Mouse (Mus musculus) limb, embryonic 12.5 days (tissue): ENCODE measurements at regions not wholly inside any gene's neighbourhood (a gene's known extent, or its start where the extent isn't known, plus 50 kb on each side); places are given as distances from the start of the nearest gene placed in this dataset.
A peak's percentile ranks its signal among the peaks of the same experiment; 100 is the strongest.

Source experiments
- ATAC-seq: fragments of 200-750 bp; cut with Nextera tagmentation; 2 replicates; pipeline ENCODE4 v1.8.0; 2017; ENCODE audit warnings: low read depth, moderate TSS enrichment; ENCODE audit not compliant: insufficient number of reproducible peaks, insufficient read depth, low FRiP score, low TSS enrichment
- H3K27ac ChIP-seq: fragments of 300-500 bp; sonication (generic); 2 replicates; pipeline ENCODE4 v1.5.1; 2016; ENCODE audit warnings: mild to moderate bottlenecking, moderate library complexity
- H3K27me3 ChIP-seq: fragments of 300-500 bp; sonication (generic); 2 replicates; pipeline ENCODE4 v1.6.1; 2016; ENCODE audit warnings: mild to moderate bottlenecking, moderate library complexity
- H3K36me3 ChIP-seq: fragments of 300-500 bp; sonication (generic); 2 replicates; pipeline ENCODE4 v1.6.1; 2016; ENCODE audit warnings: mild to moderate bottlenecking, moderate library complexity
- H3K4me1 ChIP-seq: fragments of 300-500 bp; sonication (generic); replicated peaks from 2 replicates; pipeline ENCODE4 v1.6.1; 2016
- H3K4me2 ChIP-seq: fragments of 300-500 bp; sonication (generic); 2 replicates; pipeline ENCODE4 v1.6.1; 2016; ENCODE audit warnings: mild to moderate bottlenecking, moderate library complexity
- H3K4me3 ChIP-seq: fragments of 300-500 bp; sonication (generic); replicated peaks from 2 replicates; pipeline ENCODE4 v1.5.1; 2016; ENCODE audit warnings: mild to moderate bottlenecking
- H3K9ac ChIP-seq: fragments of 300-500 bp; sonication (generic); replicated peaks from 2 replicates; pipeline ENCODE4 v1.6.1; 2016; ENCODE audit warnings: mild to moderate bottlenecking, moderate library complexity
- H3K9me3 ChIP-seq: fragments of 300-500 bp; sonication (generic); 2 replicates; pipeline ENCODE4 v1.6.1; 2016; ENCODE audit warnings: mild to moderate bottlenecking, moderate library complexity
- WGBS: fragments of 180-500 bp; shearing (Covaris S2); methylation state at CpG from one replicate; pipeline ENCODE4 v1.1.7; 2016; 5-methylcytosine and 5-hydroxymethylcytosine counted together

- H3K4me3 ChIP-seq: no peak overlapping the region
- H3K27me3 ChIP-seq: 0 out of 2 replicates have a peak, but pooled peaks cover 8% of the 10 kb centered on the region
- no peaks in the 10 kb centered on the region for H3K4me1 ChIP-seq
- H3K36me3 ChIP-seq: no peaks in the 10 kb centered on the region
- 46% methylated on average over 7 of the region's 7 CpGs for WGBS
- H3K27ac ChIP-seq: no peak overlapping the region
- no peak for ATAC-seq
- H3K4me2 ChIP-seq: no peak overlapping the region
- no peak overlapping the region for H3K9ac ChIP-seq
- no peaks in the 10 kb centered on the region for H3K9me3 ChIP-seq
Observed at GRCm38 (mm10) chr2:21044007-21044406, 75.3 kb upstream of the Arhgap21 start.

- 0 out of 2 replicates have a peak, but pooled peaks cover 8% of the 10 kb centered on the region for H3K27me3 ChIP-seq
- no peaks in the 10 kb centered on the region for H3K4me1 ChIP-seq
- WGBS: 69% methylated on average over 4 of the region's 4 CpGs
- H3K36me3 ChIP-seq: no peaks in the 10 kb centered on the region
- H3K9me3 ChIP-seq: no peaks in the 10 kb centered on the region
- no peak overlapping the region for H3K9ac ChIP-seq
- ATAC-seq: no peak
- no peak overlapping the region for H3K4me2 ChIP-seq
- no peak overlapping the region for H3K4me3 ChIP-seq
- H3K27ac ChIP-seq: no peak overlapping the region
Observed at GRCm38 (mm10) chr2:21043302-21043701, 74.6 kb upstream of the Arhgap21 start.

GRCm38 (mm10) chr2:21037607-21038006, 68.9 kb upstream of the Arhgap21 start:
- Histone ChIP-seq H3K4me3 (no peak overlapping the region), H3K9ac (no peak overlapping the region), H3K36me3 (no peaks in the 10 kb centered on the region), H3K27me3 (no peaks in the 10 kb centered on the region), H3K9me3 (no peaks in the 10 kb centered on the region), H3K4me2 (no peak overlapping the region), H3K27ac (no peak overlapping the region), H3K4me1 (0 out of 2 replicates have a peak, but pooled peaks cover 5% of the 10 kb centered on the region)
- no peak for ATAC-seq
- 82% methylated on average over 3 of the region's 3 CpGs for WGBS

- ATAC-seq: no peak
- no peak overlapping the region for H3K4me3 ChIP-seq
- 0 out of 2 replicates have a peak, but pooled peaks cover 5% of the 10 kb centered on the region for H3K4me1 ChIP-seq
- H3K4me2 ChIP-seq: no peak overlapping the region
- H3K9me3 ChIP-seq: no peaks in the 10 kb centered on the region
- no peaks in the 10 kb centered on the region for H3K36me3 ChIP-seq
- WGBS: 64% methylated on average over 8 of the region's 8 CpGs
- H3K9ac ChIP-seq: no peak overlapping the region
- H3K27ac ChIP-seq: no peak overlapping the region
- H3K27me3 ChIP-seq: no peaks in the 10 kb centered on the region
Observed at GRCm38 (mm10) chr2:21037181-21037580, 68.5 kb upstream of the Arhgap21 start.

- Histone ChIP-seq H3K27me3 (no peaks in the 10 kb centered on the region), H3K27ac (no peak overlapping the region), H3K9ac (no peak overlapping the region), H3K9me3 (no peaks in the 10 kb centered on the region), H3K4me2 (no peak overlapping the region), H3K4me1 (0 out of 2 replicates have a peak, but pooled peaks cover 5% of the 10 kb centered on the region), H3K36me3 (no peaks in the 10 kb centered on the region), H3K4me3 (no peak overlapping the region)
- ATAC-seq: no peak
- 73% methylated on average over 5 of the region's 5 CpGs for WGBS
Observed at GRCm38 (mm10) chr2:21035884-21036648, 67.4 kb upstream of the Arhgap21 start.

- Histone ChIP-seq H3K9me3 (no peaks in the 10 kb centered on the region), H3K4me1 (0 out of 2 replicates have a peak, but pooled peaks cover 5% of the 10 kb centered on the region), H3K36me3 (no peaks in the 10 kb centered on the region), H3K4me2 (peak overlapping the region; percentile 39), H3K27me3 (no peaks in the 10 kb centered on the region), H3K4me3 (no peak overlapping the region), H3K27ac (no peak overlapping the region), H3K9ac (no peak overlapping the region)
- WGBS: 45% methylated on average over 8 of the region's 8 CpGs
- ATAC-seq: no peak
Observed at GRCm38 (mm10) chr2:21034651-21035050, 66.0 kb upstream of the Arhgap21 start.

GRCm38 (mm10) chr2:21030650-21031049, 62.0 kb upstream of the Arhgap21 start:
- no peak for ATAC-seq
- H3K9ac ChIP-seq: no peak overlapping the region
- H3K4me1 ChIP-seq: 0 out of 2 replicates have a peak, but pooled peaks cover 5% of the 10 kb centered on the region
- H3K27me3 ChIP-seq: no peaks in the 10 kb centered on the region
- 46% methylated on average over 4 of the region's 4 CpGs for whole genome bisulfite sequencing
- no peak overlapping the region for H3K27ac ChIP-seq
- no peak overlapping the region for H3K4me3 ChIP-seq
- no peaks in the 10 kb centered on the region for H3K9me3 ChIP-seq
- no peaks in the 10 kb centered on the region for H3K36me3 ChIP-seq
- H3K4me2 ChIP-seq: no peak overlapping the region

- ATAC-seq: no peak
- Histone ChIP-seq H3K36me3 (no peaks in the 10 kb centered on the region), H3K4me2 (no peak overlapping the region), H3K27me3 (no peaks in the 10 kb centered on the region), H3K4me1 (0 out of 2 replicates have a peak, but pooled peaks cover under 1% of the 10 kb centered on the region), H3K27ac (no peak overlapping the region), H3K9ac (no peak overlapping the region), H3K4me3 (no peak overlapping the region), H3K9me3 (no peaks in the 10 kb centered on the region)
- 79% methylated on average over 5 of the region's 5 CpGs for WGBS
Observed at GRCm38 (mm10) chr2:21029391-21030010, 60.8 kb upstream of the Arhgap21 start.

GRCm38 (mm10) chr2:21028605-21029004, 59.9 kb upstream of the Arhgap21 start:
- ATAC-seq: no peak
- H3K36me3 ChIP-seq: no peaks in the 10 kb centered on the region
- no peak overlapping the region for H3K4me2 ChIP-seq
- no peaks in the 10 kb centered on the region for H3K9me3 ChIP-seq
- no peak overlapping the region for H3K27ac ChIP-seq
- H3K27me3 ChIP-seq: no peaks in the 10 kb centered on the region
- WGBS: 44% methylated on average over 2 of the region's 2 CpGs
- no peak overlapping the region for H3K4me3 ChIP-seq
- H3K9ac ChIP-seq: no peak overlapping the region
- no peaks in the 10 kb centered on the region for H3K4me1 ChIP-seq

- ATAC-seq: no peak
- 78% methylated on average over 1 of the region's 1 CpGs for whole genome bisulfite sequencing
Observed at GRCm38 (mm10) chr2:21018535-21018934, 49.9 kb upstream of the Arhgap21 start.

More at GRCm38 (mm10) chr2:21018535-21018934, 49.9 kb upstream of the Arhgap21 start:
- H3K9ac ChIP-seq: no peak overlapping the region
- H3K27me3 ChIP-seq: no peaks in the 10 kb centered on the region
- H3K4me3 ChIP-seq: no peak overlapping the region
- no peaks in the 10 kb centered on the region for H3K9me3 ChIP-seq
- H3K27ac ChIP-seq: no peak overlapping the region
- no peak overlapping the region for H3K4me2 ChIP-seq
- H3K36me3 ChIP-seq: no peaks in the 10 kb centered on the region
- no peaks in the 10 kb centered on the region for H3K4me1 ChIP-seq
